Mouse (Mus musculus) liver, adult (tissue): ENCODE results near the gene Ube4b.

Experiments
- GATA4 ChIP-seq: IDR thresholded peaks from 2 replicates; pipeline ENCODE4 v1.6.1; 2014; ENCODE audit warnings: mild to moderate bottlenecking, low read length; ENCODE audit not compliant: insufficient replicate concordance

Ube4b gene

DNA sequence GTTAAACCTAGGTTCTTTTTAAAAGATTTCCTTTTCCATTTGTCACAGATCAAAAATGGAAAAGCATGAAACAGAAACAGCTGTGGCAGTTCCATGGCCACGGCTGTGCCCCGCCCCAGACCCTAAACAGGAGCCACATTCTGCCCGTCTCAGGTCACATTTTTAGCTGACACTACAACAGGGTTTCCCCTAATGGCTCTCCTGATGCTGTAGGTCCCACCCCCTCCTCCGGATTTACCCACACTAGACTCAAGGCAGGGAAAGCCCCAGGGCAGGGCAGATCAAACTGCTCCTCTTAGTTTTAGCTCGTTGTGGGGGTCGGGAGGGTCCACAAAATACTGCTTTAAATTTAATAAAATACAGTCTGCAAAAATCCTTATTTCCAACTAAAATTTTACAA lies 23.5 kb downstream of the Ube4b start:
- TF ChIP-seq GATA4: no peak

DNA sequence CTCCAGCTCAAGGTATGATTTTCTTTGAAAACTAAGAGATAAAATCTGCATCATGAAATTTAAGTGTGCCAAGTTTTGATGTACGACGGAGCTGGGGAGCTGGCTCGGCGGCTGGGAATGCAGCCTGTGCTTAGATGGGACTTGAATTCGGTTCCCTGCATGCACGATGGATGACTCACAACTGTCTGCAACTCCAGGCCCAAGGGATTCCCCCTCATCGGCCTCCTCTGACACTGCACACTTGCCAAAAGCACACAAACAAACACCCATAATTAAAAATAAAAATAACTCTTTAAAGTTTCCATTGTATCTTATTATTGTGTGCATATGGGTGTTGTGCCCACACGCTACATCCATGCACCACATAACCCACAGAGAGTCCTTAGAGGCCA lies 25.0 kb downstream of the Ube4b start:
- no peak for TF ChIP-seq GATA4

DNA sequence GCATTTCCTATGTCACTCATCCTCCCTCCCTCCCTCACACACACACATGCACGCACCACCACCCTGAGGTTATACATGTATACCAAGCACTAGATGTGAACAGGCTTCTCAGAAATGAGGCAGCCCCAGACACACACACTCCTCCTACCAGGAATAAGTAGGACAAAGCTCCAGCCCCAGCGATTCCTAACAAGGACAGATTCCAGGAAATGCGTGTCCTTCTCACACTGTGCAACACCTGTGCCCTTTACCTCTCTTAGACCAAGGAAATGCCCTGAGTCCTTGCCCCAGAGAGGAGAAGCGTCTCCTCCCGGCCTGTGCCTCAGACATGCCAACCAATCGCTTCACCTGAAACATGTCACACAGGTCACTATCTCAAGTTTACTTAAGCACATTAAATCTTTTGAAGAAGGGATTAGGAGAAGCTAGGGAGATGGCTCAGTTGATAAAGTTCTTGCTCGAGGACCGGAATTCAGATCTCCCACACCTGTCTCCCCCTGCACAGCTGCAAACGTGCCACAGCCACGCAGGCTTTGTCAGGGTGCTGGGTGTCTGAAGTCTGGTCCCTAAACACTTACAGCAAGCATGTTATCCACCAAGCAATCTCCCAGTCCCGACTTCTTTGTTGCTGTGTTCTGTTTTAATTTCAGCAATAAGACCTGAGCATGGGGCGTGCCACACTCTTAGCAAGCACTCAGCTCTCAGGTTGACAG lies 25.5 kb downstream of the Ube4b start:
- no peak for TF ChIP-seq GATA4

DNA sequence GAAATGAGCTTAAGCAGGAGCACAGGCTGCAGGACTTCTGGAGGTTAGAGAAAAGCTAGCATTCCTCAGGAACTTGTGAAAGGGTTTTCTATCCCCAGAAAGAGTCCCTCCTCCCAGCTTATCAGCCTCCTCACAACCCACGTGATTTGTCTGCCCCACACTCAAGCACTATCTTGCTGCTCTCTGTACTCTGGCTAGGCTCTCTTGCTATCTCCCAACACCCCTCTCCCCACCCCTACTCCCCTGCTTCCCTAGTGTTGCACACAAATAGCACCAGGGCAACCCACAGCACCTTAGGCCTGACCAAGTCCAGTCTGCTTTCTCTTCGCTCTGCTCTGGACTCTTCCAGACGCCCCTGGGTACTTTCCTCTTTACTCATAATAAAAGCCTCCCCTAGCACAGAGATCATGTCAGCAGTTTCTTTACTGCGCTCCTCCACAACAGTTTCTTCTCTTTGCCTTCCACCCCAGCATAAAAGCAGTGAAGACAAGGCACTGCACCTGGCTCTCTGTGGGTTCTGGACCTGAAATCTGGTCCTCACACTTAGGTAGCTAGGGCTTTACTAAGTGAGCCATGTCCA lies 27.1 kb downstream of the Ube4b start:
- peak; percentile 57; the same call in 1 of the 2 replicates for TF ChIP-seq GATA4

DNA sequence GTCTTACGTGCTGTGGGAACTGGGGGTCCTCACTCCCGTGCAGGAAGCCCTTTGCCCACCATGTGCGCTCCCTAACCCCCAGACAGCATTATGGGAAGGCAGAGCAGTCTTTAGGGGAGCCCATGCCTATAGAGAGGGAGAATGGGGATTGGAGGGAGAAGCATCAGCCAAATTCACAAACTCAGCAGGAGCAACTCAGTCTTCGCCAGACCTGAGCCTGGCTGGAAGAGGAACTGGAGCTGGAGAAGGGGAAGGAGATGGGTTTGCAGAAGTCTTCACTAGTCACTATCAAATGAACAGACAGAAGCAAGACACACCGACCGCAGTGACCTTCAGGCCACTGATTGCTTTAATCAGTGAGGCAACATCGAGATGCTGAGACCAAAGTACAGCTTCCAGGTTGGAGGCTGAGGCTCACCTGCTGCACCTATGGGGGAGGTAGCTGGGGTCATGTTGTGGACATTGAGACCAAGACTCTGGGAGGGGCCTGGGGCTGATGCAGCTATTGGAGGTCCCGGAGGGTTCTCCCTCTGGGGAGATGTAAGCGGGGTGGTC lies 28.3 kb downstream of the Ube4b start:
- TF ChIP-seq GATA4: peak; percentile 55; the same call in 1 of the 2 replicates

DNA sequence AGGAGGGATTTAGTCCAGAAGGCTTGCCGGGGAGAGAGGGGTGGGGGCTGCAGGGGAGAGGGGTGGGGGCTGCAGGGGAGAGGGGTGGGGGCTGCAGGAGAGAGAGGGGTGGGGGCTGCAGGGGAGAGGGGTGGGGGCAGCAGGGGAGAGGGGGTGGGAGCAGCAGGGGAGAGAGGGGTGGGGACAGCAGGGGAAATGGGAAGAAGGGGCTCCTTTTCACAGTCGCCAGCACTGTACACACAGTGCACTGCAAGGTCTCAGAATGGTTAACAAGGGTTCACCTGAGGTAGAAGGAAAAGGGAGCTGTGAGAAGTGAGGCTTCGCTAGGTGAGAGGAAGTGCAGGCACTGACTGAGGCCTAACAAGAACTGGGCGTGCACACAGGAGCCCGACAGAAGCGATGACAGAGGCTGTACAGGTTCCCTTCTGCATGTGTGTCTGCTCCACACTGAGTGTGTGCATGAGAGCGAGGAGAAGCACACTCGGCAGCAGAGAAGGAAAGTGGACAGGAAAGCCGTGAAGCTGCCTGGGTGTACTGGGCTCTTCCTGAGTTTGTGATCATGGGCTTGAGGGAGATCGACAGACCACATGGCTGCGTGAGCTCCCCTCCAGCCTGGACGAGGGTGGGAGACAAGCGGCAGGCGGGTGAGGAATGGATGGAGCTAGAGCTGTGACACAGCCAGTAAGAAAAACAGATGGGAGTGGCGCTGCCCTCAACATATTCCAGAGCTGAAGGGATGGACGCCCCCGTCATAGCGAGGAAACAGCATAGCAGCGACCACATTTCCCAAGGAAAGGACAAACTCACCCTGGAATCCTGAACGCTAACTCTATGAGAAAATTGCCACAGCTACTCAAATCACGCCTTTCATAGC lies 29.9 kb downstream of the Ube4b start:
- TF ChIP-seq GATA4: no peak

DNA sequence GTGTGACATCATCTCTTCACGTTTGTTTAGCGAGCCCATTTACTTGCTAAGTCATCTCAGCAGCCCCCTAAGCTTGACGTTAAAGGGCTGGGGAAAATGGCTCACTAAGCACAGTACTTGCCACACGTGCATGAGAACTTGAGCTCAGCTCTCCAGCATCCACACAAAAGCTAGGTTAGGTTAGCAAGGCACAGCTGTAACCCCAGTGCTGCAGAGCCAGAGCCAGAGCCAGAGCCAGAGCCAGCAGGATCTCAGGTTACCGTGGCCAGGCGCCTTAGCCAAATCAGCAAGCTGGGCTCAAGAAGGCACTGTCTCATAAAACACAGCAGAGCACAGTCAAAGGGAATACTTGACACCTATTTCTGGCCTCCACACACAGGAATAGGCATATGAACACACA lies 31.0 kb downstream of the Ube4b start:
- no peak for TF ChIP-seq GATA4

DNA sequence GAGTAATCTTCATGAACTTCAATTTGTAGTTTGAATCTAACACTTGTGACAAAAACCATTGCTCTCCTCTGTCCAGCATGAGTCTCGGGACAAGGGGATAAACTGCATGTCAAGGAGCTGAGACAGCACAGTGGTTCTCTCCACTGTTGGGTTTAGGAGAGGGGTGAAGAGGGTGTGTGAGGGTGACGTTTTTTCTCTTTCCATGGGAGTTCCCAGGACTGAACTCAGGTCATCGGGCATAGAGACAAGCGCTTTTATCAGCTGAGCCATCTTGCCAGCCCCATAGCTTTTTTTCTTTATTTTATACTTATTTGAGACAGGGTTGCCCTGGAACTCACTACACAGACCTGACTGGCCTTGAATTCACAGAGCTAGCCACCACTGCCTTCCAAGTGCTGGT lies 32.3 kb downstream of the Ube4b start:
- peak; percentile 39; the same call in 1 of the 2 replicates for TF ChIP-seq GATA4

DNA sequence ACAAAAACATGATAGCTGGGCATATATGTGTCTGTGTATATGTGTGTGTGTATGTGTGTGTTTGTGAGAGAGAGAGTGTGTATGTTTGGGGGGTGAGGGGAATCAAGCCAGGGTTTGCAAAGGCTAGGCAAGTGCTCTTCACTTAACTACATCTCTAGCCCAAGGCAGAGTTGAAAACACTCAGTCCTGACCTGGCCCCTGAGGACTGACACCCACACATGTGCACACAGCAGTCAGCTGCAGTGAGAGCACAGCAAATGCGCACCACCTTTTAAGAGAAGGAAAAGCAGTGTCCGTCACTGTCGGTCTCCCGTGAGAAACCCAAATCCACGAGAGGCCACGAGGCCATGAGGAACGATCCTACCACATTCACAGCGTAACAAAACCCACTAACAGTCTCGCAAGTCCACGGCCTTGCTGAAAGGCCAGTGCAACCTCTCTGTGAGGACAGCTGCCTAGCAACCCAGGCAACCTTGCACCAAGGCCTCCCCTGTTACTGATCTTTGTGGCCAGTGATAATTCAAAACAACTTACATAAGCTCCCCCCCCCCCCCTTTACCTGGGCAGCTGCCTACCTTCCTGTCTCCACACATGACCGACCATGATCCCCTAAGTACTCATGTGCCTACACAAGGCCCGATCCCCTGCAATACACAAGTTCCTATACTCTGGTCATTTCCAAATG lies 33.1 kb downstream of the Ube4b start:
- TF ChIP-seq GATA4: no peak

DNA sequence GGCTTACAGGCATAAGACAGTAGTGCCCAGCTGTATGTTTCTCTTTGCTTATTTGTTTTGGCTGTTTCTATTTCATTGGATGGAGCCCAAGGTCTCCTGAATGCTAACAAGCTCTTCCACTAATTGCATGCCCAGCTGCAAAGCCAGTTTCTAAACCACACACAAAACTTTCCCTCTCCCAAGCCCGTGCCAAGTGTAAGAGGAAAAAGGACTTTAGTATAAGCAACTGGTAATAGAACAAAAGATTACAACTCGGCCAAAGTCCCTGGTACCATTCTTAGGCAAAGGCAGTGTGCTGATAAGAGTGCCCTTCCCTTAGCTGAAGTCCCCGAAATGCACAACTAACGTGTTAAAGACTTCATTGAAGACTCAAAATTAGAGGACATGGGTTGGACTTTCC lies 34.2 kb downstream of the Ube4b start:
- peak; percentile 59; the same call in 1 of the 2 replicates for TF ChIP-seq GATA4

DNA sequence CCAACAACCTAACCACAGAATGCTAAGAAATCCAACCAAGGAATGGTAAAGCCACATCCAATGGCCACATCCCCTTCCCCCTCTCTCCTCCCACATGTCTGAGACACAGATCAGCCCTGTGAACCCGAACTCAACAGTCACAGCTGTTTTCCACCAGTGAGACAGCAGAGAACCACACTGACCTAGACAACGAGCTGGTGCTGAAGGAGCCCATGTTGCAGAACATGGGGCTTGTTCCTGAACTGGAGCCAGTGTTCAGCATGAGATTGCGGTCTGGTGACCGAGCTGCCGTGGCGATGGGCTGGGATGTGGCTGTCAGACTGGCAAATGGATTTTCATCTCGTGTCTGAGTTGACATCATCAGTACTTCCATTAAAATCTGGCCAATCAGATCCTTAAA lies 45.5 kb downstream of the Ube4b start:
- TF ChIP-seq GATA4: no peak

DNA sequence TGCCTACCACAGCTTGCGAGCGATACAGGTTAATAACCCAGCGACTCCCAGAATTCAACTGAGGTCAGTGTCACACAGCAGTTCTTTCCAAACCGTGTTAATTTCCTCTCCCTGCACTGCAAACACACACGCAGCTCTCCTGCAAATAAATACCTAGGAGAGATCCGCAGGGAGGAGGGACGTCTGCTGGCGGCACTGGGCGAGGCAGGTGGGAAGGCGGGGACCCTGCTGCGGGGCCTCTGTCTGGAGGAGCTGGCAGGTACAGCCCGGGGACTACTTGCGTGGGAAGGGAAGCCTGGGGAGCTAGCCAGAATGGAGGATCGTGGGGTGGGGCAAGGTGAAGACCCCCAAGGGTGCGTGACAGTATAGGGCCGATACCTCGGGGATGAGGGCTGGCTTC lies 46.7 kb downstream of the Ube4b start:
- no peak for TF ChIP-seq GATA4

DNA sequence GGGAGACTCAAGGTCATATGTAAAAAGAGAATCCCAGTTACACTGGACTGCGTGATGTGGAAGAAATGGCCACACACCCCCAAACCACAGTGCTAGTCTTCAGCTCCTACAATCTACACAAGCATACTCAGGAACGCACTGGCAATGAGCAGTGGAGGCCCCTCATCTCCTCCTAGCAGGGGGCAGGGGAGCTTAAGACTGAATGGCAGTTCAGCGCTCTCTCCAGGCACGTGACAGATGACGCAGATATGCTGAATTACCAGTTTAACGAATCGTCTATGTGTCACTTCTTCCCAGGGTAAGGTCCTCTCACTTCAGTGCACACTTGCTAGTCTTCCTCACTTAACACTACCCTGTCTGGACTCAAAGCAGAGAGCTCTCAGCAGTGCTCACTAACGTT lies 47.7 kb downstream of the Ube4b start:
- TF ChIP-seq GATA4: no peak

DNA sequence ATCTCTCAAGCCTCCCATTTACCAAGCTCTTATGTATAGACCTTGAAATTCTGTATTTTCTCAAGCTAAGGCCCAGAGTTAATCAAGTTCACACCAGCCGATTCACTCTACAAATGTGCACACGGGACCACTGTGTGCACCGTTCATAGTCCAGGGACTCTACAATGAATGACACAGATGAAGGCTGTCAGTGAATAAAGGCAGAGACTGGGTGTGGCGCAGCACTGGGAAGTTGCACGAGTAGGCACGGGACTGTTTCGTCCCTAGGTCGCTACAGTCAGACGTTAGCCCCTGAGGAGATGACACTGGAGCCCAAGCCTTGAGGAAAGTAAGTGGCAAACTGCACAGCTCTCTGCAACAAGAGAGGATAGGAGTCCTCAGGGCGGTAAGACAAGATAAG lies 50.5 kb downstream of the Ube4b start:
- no peak for TF ChIP-seq GATA4

DNA sequence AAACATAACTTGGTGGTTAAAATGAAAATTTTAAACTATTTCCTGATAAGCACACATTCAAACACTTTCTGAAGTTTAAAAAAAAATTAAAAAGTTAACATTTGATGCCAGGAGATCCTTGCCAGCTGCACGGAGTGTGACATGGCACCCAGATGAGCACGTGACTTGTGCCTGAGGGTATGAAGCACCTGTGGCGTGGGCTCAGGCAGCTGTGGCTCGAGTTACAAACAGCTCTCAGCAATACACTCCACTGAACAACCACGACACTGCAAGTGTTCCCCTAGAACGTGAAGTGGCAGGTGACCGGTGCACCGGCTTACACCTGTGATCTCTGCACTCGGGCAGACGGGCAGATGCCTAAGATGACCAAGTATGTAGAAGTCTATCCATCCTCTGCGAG lies 51.9 kb downstream of the Ube4b start:
- no peak for TF ChIP-seq GATA4

DNA sequence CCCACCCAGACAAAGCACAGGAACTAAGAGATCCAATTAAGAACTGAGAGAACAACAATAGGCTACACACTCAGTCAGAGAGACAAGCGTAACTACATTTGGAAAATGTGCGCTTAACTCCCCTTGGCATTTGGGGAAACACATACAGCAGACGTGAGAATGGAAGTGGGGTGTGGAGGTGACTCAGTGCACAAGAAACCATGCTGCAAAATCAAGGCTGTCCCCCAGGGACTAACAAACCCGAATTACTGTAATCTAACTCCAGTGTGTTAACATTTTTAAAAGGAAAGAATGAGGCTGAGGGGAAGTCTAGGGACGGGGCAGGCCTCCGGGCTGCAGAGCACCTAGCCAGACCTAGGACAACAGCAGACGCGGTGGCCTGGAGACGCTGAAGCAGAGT lies 52.6 kb downstream of the Ube4b start:
- no peak for TF ChIP-seq GATA4

DNA sequence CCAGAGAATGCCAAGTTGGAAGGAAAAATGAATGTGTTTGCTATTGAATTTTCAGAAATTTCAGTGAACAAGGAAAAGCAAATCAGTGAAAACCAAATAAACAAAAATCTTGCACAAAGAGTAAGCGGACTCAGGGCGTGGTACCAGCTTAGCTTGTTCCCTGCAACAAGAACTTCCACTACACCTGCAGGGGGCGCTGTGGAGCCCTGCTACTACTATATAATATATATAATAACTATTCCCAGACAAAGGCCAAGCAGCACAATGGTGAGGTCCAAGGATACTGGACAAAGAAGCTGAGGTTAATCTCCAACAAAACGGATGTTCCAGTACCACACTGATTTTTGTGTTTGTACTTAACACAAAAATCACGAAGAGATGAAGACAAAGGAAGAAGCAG lies 53.1 kb downstream of the Ube4b start:
- TF ChIP-seq GATA4: no peak
